Mouse (Mus musculus) midbrain, embryonic 15.5 days (tissue): Measurements from ENCODE around the gene Rtp2. TPM values are rescaled to one million over a fixed set of nuclear protein-coding genes. Genes with fewer than 3 reads are reported as not detected.

Experiments used
- ATAC-seq: fragments of 200-750 bp; cut with Nextera tagmentation; replicated peaks from 2 replicates; pipeline ENCODE4 v1.8.0; 2017; ENCODE audit warnings: moderate TSS enrichment
- H3K27ac ChIP-seq: fragments of 300-500 bp; sonication (generic); 2 replicates; pipeline ENCODE4 v1.5.1; 2015; ENCODE audit warnings: mild to moderate bottlenecking, inconsistent platforms
- H3K27me3 ChIP-seq: fragments of 300-500 bp; sonication (generic); replicated peaks from 2 replicates; pipeline ENCODE4 v1.6.1; 2015; ENCODE audit warnings: inconsistent platforms
- H3K36me3 ChIP-seq: fragments of 300-500 bp; sonication (generic); replicated peaks from 2 replicates; pipeline ENCODE4 v1.6.1; 2015; ENCODE audit warnings: inconsistent platforms
- H3K4me1 ChIP-seq: fragments of 300-500 bp; sonication (generic); 2 replicates; pipeline ENCODE4 v1.6.1; 2015; ENCODE audit warnings: inconsistent platforms
- H3K4me2 ChIP-seq: fragments of 300-500 bp; sonication (generic); 2 replicates; pipeline ENCODE4 v1.6.1; 2015; ENCODE audit warnings: inconsistent platforms, mild to moderate bottlenecking, moderate library complexity
- H3K4me3 ChIP-seq: fragments of 300-500 bp; sonication (generic); 2 replicates; pipeline ENCODE4 v1.5.1; 2015; ENCODE audit warnings: mild to moderate bottlenecking, inconsistent platforms
- H3K9ac ChIP-seq: fragments of 300-500 bp; sonication (generic); 2 replicates; pipeline ENCODE4 v1.6.1; 2015; ENCODE audit warnings: mild to moderate bottlenecking, inconsistent platforms
- H3K9me3 ChIP-seq: fragments of 300-500 bp; sonication (generic); 2 replicates; pipeline ENCODE4 v1.6.1; 2016; ENCODE audit warnings: inconsistent platforms
- WGBS: fragments of 180-500 bp; shearing (Covaris S2); methylation state at CpG from one replicate; pipeline ENCODE4 v1.1.7; 2015; ENCODE audit warnings: mixed read lengths; 5-methylcytosine and 5-hydroxymethylcytosine counted together
- polyA plus RNA-seq: library from polyadenylated mRNA; unstranded; fragments of >200 nt; fragmentation: Nextera tagmentation; extraction: Ambion mirVana; gene quantifications from 2 replicates; pipeline ENCODE4 v1.2.1, GENCODE M21; 2015

The Rtp2 gene
- polyA plus RNA-seq, 1 experiment from 2014 or later: 0.22 TPM

- Histone ChIP-seq H3K27me3 (no peaks in the 10 kb centered on the region), H3K9me3 (no peaks in the 10 kb centered on the region), H3K4me2 (no peak overlapping the region), H3K4me3 (no peak overlapping the region), H3K4me1 (peaks cover 16% of the 10 kb centered on the region), H3K27ac (no peak overlapping the region), H3K9ac (no peak overlapping the region), H3K36me3 (no peaks in the 10 kb centered on the region)
- ATAC-seq: no peak
- 80% methylated on average over 4 of the region's 4 CpGs for WGBS
Observed at GRCm38 (mm10) chr16:23900061-23900460, 32.1 kb downstream of the Rtp2 start.

GRCm38 (mm10) chr16:23898840-23899239 lies 33.4 kb downstream of the Rtp2 start:
- H3K27ac ChIP-seq: no peak overlapping the region

GRCm38 (mm10) chr16:23897984-23898586 lies 34.1 kb downstream of the Rtp2 start:
- H3K27ac ChIP-seq: peak overlapping the region; percentile 53
- peak; percentile 94 for ATAC-seq
- H3K9ac ChIP-seq: peak overlapping the region; percentile 35; the same call in 1 of the 2 replicates
- peak overlapping the region; percentile 28 for H3K4me3 ChIP-seq
- 9% methylated on average over 15 of the region's 15 CpGs for WGBS
- peaks cover 16% of the 10 kb centered on the region for H3K4me1 ChIP-seq
- H3K9me3 ChIP-seq: no peaks in the 10 kb centered on the region
- H3K36me3 ChIP-seq: no peaks in the 10 kb centered on the region
- H3K27me3 ChIP-seq: no peaks in the 10 kb centered on the region
- peak overlapping the region; percentile 55 for H3K4me2 ChIP-seq

More at GRCm38 (mm10) chr16:23898840-23899239, 33.4 kb downstream of the Rtp2 start:
- H3K36me3 ChIP-seq: no peaks in the 10 kb centered on the region
- H3K9me3 ChIP-seq: no peaks in the 10 kb centered on the region
- peak overlapping the region; percentile 28; the same call in 1 of the 2 replicates for H3K4me3 ChIP-seq
- no peaks in the 10 kb centered on the region for H3K27me3 ChIP-seq
- peaks cover 16% of the 10 kb centered on the region for H3K4me1 ChIP-seq
- 13% methylated on average over 12 of the region's 12 CpGs for WGBS
- no peak overlapping the region for H3K9ac ChIP-seq
- peak overlapping the region; percentile 55 for H3K4me2 ChIP-seq
- ATAC-seq: peak; percentile 90

- H3K27me3 ChIP-seq: no peaks in the 10 kb centered on the region
- 51% methylated on average over 5 of the region's 5 CpGs for WGBS
- H3K4me1 ChIP-seq: peaks cover 16% of the 10 kb centered on the region
- H3K27ac ChIP-seq: peak overlapping the region; percentile 53
- no peak for ATAC-seq
- no peak overlapping the region; the same call in 1 of the 2 replicates for H3K4me3 ChIP-seq
- H3K9ac ChIP-seq: 0 out of 2 replicates have a peak overlapping the region, but pooled peaks have one; percentile 35
- H3K36me3 ChIP-seq: no peaks in the 10 kb centered on the region
- no peaks in the 10 kb centered on the region for H3K9me3 ChIP-seq
- H3K4me2 ChIP-seq: peak overlapping the region; percentile 55
Observed at GRCm38 (mm10) chr16:23897486-23897885, 34.7 kb downstream of the Rtp2 start.

- Histone ChIP-seq H3K27ac (no peak overlapping the region), H3K9me3 (no peaks in the 10 kb centered on the region), H3K9ac (no peak overlapping the region), H3K36me3 (no peaks in the 10 kb centered on the region), H3K4me1 (peaks cover 23% of the 10 kb centered on the region), H3K27me3 (peaks cover 19% of the 10 kb centered on the region), H3K4me3 (no peak overlapping the region), H3K4me2 (no peak overlapping the region)
- 90% methylated on average over 3 of the region's 3 CpGs for WGBS
- ATAC-seq: no peak
Observed at GRCm38 (mm10) chr16:23895135-23895534, 37.1 kb downstream of the Rtp2 start.

- peak within 1 kb of the TSS; percentile 38 for H3K4me3 ChIP-seq
- H3K4me1 ChIP-seq: peaks cover 12% of the 10 kb centered on the region
- H3K27ac ChIP-seq: no peak within 1 kb of the TSS
- no peaks in the 10 kb centered on the region for H3K36me3 ChIP-seq
- WGBS: 5% methylated on average over 26 of the region's 26 CpGs
- H3K4me2 ChIP-seq: peak within 1 kb of the TSS; percentile 55
- peak within 1 kb of the TSS; percentile 14; the same call in 1 of the 2 replicates for H3K9ac ChIP-seq
- H3K9me3 ChIP-seq: no peaks in the 10 kb centered on the region
- H3K27me3 ChIP-seq: peaks cover 27% of the 10 kb centered on the region
- ATAC-seq: peak; percentile 68
Observed at GRCm38 (mm10) chr16:23890636-23891035, 41.6 kb downstream of the Rtp2 start, which contains the start of gene Sst. Gene Sst (minus strand): TSS chr16:23890958.

- H3K27ac ChIP-seq: no peak overlapping the region
- ATAC-seq: no peak
Observed at GRCm38 (mm10) chr16:23890151-23890550, 42.0 kb downstream of the Rtp2 start.

GRCm38 (mm10) chr16:23887910-23888579 lies 44.1 kb downstream of the Rtp2 start:
- ATAC-seq: no peak
- Histone ChIP-seq H3K9me3 (no peaks in the 10 kb centered on the region), H3K9ac (no peak overlapping the region), H3K27me3 (peaks cover 27% of the 10 kb centered on the region), H3K4me3 (no peak overlapping the region), H3K36me3 (no peaks in the 10 kb centered on the region), H3K4me1 (peaks cover 17% of the 10 kb centered on the region), H3K27ac (no peak overlapping the region), H3K4me2 (no peak overlapping the region)
- WGBS: 40% methylated on average over 10 of the region's 10 CpGs

More at GRCm38 (mm10) chr16:23890151-23890550, 42.0 kb downstream of the Rtp2 start:
- H3K27me3 ChIP-seq: peaks cover 27% of the 10 kb centered on the region
- 9% methylated on average over 9 of the region's 9 CpGs for WGBS
- peak overlapping the region; percentile 55 for H3K4me2 ChIP-seq
- no peaks in the 10 kb centered on the region for H3K36me3 ChIP-seq
- no peaks in the 10 kb centered on the region for H3K9me3 ChIP-seq
- peak overlapping the region; percentile 38 for H3K4me3 ChIP-seq
- H3K9ac ChIP-seq: peak overlapping the region; percentile 14; the same call in 1 of the 2 replicates
- H3K4me1 ChIP-seq: peaks cover 15% of the 10 kb centered on the region

GRCm38 (mm10) chr16:23885098-23885497 lies 47.1 kb downstream of the Rtp2 start:
- peaks cover 9% of the 10 kb centered on the region; the same call in 1 of the 2 replicates for H3K4me1 ChIP-seq

More at GRCm38 (mm10) chr16:23885098-23885497, 47.1 kb downstream of the Rtp2 start:
- Histone ChIP-seq H3K4me2 (no peak overlapping the region), H3K36me3 (no peaks in the 10 kb centered on the region), H3K4me3 (no peak overlapping the region), H3K27me3 (peaks cover 7% of the 10 kb centered on the region), H3K9me3 (no peaks in the 10 kb centered on the region), H3K9ac (no peak overlapping the region), H3K27ac (no peak overlapping the region)
- no peak for ATAC-seq
- 64% methylated on average over 12 of the region's 12 CpGs for WGBS

Other genes with a start within 250 kb of the Rtp2 start
- gene Sst, start 41.4 kb downstream of the Rtp2 start, polyA plus RNA-seq: 271 and 284 TPM in 2 replicates
- gene Gm37419, start 56.1 kb upstream of the Rtp2 start, polyA plus RNA-seq: not detected in 2 replicates
- gene Bcl6, start 56.5 kb upstream of the Rtp2 start, polyA plus RNA-seq: 0.47 and 0.57 TPM in 2 replicates